14 mouse cellular contexts compared by ENCODE assay signal in genomic region chr5:106801215-106801863, GRCm38 (mm10).
A peak's percentile ranks its signal among the peaks of the same experiment; 100 is the strongest.
DNase-seq lines count a peak whose midpoint lies in the region; ATAC-seq lines count a peak whose summit lies in the region.
"Had no signal": no experiment of that assay in that cellular context is flagged by ENCODE, and none has a peak within 500 bp of the region (broad histone marks: within the 10 kb centered on the region; RNA-seq: fewer than 3 reads in every experiment).

No protein-coding gene starts in this region.

- H3K4me1 ChIP-seq in heart, embryonic 11.5 days (ENCODE audit: control insufficient read depth, insufficient read depth, low read length) = peaks cover 9% of the 10 kb centered on the region; the same call in 1 of the 2 replicates
- H3K4me1 ChIP-seq in liver, embryonic 12.5 days = peaks cover 14% of the 10 kb centered on the region
- peaks cover 12% of the 10 kb centered on the region for H3K4me1 ChIP-seq in neural tube, embryonic 13.5 days (replicated peaks)

- 19% methylated on average over 9 of the region's 9 CpGs for WGBS in heart, embryonic 11.5 days (ENCODE audit: insufficient replicate concordance)
- 21% methylated on average over 9 of the region's 9 CpGs for WGBS in liver, embryonic 12.5 days (ENCODE audit: insufficient replicate concordance)
- 23% methylated on average over 9 of the region's 9 CpGs for WGBS in neural tube, embryonic 13.5 days

- peak overlapping the region; percentile 71; the same call in 1 of the 2 replicates for H3K4me2 ChIP-seq in heart, embryonic 11.5 days
- H3K4me2 ChIP-seq in liver, embryonic 12.5 days = peak overlapping the region; percentile 60; the same call in 1 of the 2 replicates
- H3K4me2 ChIP-seq in neural tube, embryonic 13.5 days = no peak overlapping the region

- ATAC-seq in heart, embryonic 11.5 days (replicated peaks; ENCODE audit: insufficient number of reproducible peaks, low FRiP score, low TSS enrichment) = no peak
- 0 out of 2 replicates have a peak, but pooled peaks have one; percentile 5 for ATAC-seq in liver, embryonic 12.5 days
- ATAC-seq in neural tube, embryonic 13.5 days (ENCODE audit: low read depth) = 0 out of 2 replicates have a peak, but pooled peaks have one; percentile 30

- DNase-seq in heart, adult 9 months (ENCODE audit: low spot score in 2 of 2) = no peak
- peak; percentile 7 for DNase-seq in retina, embryonic 14.5 days (ENCODE audit: low spot score)
- DNase-seq in retina, postnatal 1 day = no peak
- DNase-seq in thymus, postnatal 4 days = no peak
- DNase-seq in gastrocnemius, adult 18-20 months (ENCODE audit: low spot score) = no peak
- DNase-seq: gastrocnemius, adult 2 months; lung, postnatal 14 days; thymus, postnatal 36 days had no signal

- no peaks in the 10 kb centered on the region for H3K36me3 ChIP-seq in heart, embryonic 11.5 days (ENCODE audit: control insufficient read depth, insufficient read depth, low read length)
- H3K36me3 ChIP-seq in liver, embryonic 12.5 days = no peaks in the 10 kb centered on the region
- H3K36me3 ChIP-seq in neural tube, embryonic 13.5 days = no peaks in the 10 kb centered on the region
- H3K36me3 ChIP-seq: limb, embryonic 12.5 days had no signal

- no peaks in the 10 kb centered on the region for H3K9me3 ChIP-seq in heart, embryonic 11.5 days (replicated peaks; ENCODE audit: control insufficient read depth, low read length)
- no peaks in the 10 kb centered on the region for H3K9me3 ChIP-seq in liver, embryonic 12.5 days (replicated peaks)
- no peaks in the 10 kb centered on the region for H3K9me3 ChIP-seq in neural tube, embryonic 13.5 days
- H3K9me3 ChIP-seq: limb, embryonic 12.5 days had no signal

- H3K9ac ChIP-seq in heart, embryonic 11.5 days (ENCODE audit: low read depth, low read length) = no peak overlapping the region
- H3K9ac ChIP-seq in liver, embryonic 12.5 days = no peak overlapping the region
- H3K9ac ChIP-seq in neural tube, embryonic 13.5 days = no peak overlapping the region
- H3K9ac ChIP-seq: limb, embryonic 12.5 days had no signal

- no peak overlapping the region for H3K4me3 ChIP-seq in heart, embryonic 11.5 days (ENCODE audit: low read depth, low read length)
- H3K4me3 ChIP-seq in liver, embryonic 12.5 days = no peak overlapping the region
- no peak overlapping the region for H3K4me3 ChIP-seq in neural tube, embryonic 13.5 days
- H3K4me3 ChIP-seq: myocyte had no signal

- no peak overlapping the region for H3K27ac ChIP-seq in heart, embryonic 11.5 days (ENCODE audit: low read depth, low read length)
- no peak overlapping the region for H3K27ac ChIP-seq in liver, embryonic 12.5 days
- no peak overlapping the region for H3K27ac ChIP-seq in neural tube, embryonic 13.5 days (replicated peaks)
- H3K27ac ChIP-seq: gastrocnemius, adult 2 months; limb, embryonic 12.5 days had no signal

- H3K27me3 ChIP-seq in heart, embryonic 11.5 days (ENCODE audit: control insufficient read depth, insufficient read depth, low read length) = no peaks in the 10 kb centered on the region
- H3K27me3 ChIP-seq in liver, embryonic 12.5 days (replicated peaks) = 0 out of 2 replicates have a peak, but pooled peaks cover 5% of the 10 kb centered on the region
- H3K27me3 ChIP-seq in neural tube, embryonic 13.5 days = peaks cover 7% of the 10 kb centered on the region; the same call in 1 of the 2 replicates
- H3K27me3 ChIP-seq: CH12.LX had no signal
